Mouse (Mus musculus): ENCODE measurements around the gene Sebox.
"Not testable (repeated sequence)": the region's sequence is repeated elsewhere in the genome, so short reads cannot be mapped to it uniquely, and the experiment has no call there.

Gene Sebox

GRCm38 (mm10) chr11:78497544-78498522 is 5.4 kb upstream of the Sebox start, which contains the start of gene Sarm1:
Gene Sarm1, minus strand, starts transcription at chr11:78497754.
- DNase-seq (ENCODE audit: extremely low read depth, low read depth, low spot score) = peak; percentile 21

- no peak for DNase-seq (ENCODE audit: extremely low read depth, low read depth, low spot score)
Observed at GRCm38 (mm10) chr11:78499004-78499403, 4.2 kb upstream of the Sebox start, which contains the start of gene Vtn. Gene Vtn, plus strand, starts transcription at chr11:78499091.

GRCm38 (mm10) chr11:78499543-78499942 is 3.7 kb upstream of the Sebox start:
- DNase-seq (ENCODE audit: extremely low read depth, low read depth, low spot score) = no peak

GRCm38 (mm10) chr11:78500623-78501202 is 2.5 kb upstream of the Sebox start:
- no peak for DNase-seq (ENCODE audit: extremely low read depth, low read depth, low spot score)

DNA sequence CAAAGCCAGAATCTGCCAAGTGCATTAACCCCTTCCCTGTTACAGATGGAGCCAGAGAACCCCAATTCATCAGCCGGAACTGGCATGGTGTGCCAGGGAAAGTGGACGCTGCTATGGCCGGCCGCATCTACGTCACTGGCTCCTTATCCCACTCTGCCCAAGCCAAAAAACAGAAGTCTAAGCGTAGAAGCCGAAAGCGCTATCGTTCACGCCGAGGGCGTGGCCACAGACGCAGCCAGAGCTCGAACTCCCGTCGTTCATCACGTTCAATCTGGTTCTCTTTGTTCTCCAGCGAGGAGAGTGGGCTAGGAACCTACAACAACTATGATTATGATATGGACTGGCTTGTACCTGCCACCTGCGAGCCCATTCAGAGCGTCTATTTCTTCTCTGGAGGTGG is 1.7 kb upstream of the Sebox start:
- DNase-seq (ENCODE audit: extremely low read depth, low read depth, low spot score) = no peak

DNA sequence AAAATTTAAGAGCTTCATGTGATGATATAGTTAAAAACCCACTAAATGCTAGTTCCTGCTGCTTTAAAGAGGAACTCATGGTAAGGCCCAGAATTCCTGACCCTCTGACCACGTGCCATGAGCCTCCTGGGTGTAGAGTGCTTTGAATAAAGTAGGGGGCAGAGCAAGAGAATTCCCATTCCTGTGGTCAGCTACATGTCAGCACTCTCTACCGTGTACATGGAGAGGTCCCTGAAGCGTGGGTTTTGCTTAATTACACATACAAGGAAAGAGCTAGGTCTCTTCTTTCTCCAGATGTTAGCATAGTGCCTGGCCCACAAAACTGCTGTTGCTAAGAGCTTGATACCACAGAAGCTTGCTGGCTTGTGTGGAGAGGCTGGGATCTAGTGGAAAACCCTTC is 2.2 kb downstream of the Sebox start:
- no peak for DNase-seq (ENCODE audit: extremely low read depth, low read depth, low spot score)

- no peak for DNase-seq (ENCODE audit: extremely low read depth, low read depth, low spot score)
Observed at GRCm38 (mm10) chr11:78509148-78509547, 5.9 kb downstream of the Sebox start.

GRCm38 (mm10) chr11:78512025-78512957 is 9.0 kb downstream of the Sebox start, which contains the start of the genes Tmem199 and Poldip2:
Gene Tmem199, minus strand, starts transcription at chr11:78512172.
Gene Poldip2, plus strand, starts transcription at chr11:78512193.
- DNase-seq (ENCODE audit: extremely low read depth, low read depth, low spot score) = no peak

DNA sequence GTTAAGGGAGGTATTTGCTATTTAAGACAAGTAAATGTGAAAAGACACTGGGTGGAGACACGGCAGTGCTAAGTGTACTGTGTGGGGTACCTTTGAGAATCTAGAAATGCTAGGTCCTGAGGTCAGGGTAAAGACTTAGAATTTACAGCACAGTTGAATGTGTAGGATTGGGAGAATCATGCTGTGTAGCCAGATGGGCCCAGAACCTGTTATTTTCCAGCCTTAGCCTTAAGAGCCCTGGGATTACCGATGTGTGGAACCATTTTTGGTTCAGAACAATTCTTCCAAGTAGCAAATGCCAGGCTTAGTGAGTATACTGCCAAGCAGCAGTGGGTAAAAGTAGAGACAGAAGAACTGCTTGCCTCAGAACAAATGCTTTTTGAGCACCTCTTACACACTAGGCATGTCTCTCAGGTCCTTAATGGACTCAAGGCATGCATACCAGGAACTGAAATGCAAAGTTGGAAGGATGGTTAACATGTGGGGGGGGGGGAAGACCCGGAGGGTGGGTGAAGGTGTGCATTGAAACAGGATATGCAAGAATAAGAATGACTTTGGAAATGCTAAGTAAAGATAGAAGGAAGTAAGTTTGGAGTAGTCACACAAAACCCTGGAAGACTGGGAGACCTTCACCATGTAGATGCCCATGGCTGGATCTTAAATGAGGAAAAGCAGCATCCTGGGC is 10.0 kb downstream of the Sebox start:
- no peak for DNase-seq (ENCODE audit: extremely low read depth, low read depth, low spot score)

- no peak for DNase-seq (ENCODE audit: extremely low read depth, low read depth, low spot score)
Observed at GRCm38 (mm10) chr11:78515549-78516325, 12.5 kb downstream of the Sebox start.

GRCm38 (mm10) chr11:78518931-78519330 is 15.7 kb downstream of the Sebox start:
- DNase-seq (ENCODE audit: extremely low read depth, low read depth, low spot score) = no peak

- DNase-seq (ENCODE audit: extremely low read depth, low read depth, low spot score) = no peak
Observed at GRCm38 (mm10) chr11:78521880-78522279, 18.6 kb downstream of the Sebox start.

DNA sequence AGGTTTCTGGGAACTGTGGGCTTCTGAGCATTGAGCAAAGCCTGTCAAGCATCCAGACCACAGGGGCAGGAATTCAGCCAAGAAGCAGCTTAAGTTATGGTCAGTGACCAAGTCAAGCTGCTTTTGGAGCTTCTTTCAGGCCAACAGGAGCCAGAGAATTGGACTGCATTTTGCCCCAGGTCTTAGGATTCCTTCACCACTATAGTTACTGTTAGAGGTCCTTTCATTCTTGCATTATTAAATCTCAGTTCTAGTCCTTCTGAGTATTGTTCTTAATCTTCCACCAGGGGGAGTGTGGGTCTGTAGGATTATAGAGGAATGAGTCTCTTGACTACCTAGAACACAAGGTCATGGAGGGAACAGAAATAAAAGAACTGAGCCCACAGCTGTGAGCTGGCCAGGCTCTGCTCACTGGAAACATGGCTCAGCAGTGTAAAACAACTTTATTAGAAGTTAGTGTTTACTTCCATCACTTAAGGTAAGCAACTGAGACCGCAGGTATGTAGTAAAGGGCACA is 19.3 kb downstream of the Sebox start:
- DNase-seq (ENCODE audit: extremely low read depth, low read depth, low spot score) = peak; percentile 68

DNA sequence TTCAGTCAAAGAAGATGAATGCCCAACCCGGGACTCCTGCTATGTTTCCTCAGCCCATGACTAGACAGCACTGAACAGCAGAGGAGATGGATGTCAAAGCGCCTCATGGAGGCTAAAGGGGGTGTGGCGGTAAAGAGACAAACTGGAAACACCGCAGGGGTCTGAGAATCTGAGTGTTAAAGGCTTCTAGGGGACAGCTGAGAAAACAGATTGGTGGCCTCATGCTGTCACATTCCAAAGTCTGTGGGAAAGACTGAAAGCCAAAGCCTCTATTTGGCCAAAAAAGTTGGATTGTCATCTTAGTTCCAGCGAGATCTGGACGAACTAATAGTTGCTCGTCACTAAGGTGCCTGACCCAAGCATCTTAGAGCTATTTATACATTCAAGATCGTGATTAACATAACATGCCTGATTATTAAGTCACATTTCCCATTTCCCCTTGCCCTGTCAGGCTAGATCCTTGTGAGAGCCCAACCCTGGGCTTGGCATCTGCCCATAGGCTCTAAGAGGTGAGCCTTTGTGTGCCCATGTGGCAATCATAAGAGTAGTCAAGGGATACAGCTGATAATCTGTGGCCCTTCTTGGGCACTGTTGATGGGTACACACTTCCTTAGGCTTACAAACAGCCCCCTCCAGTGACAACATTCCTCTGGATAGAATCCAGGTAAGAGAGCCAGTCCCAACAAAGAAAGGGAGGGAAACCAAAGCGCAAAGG is 20.2 kb downstream of the Sebox start:
- DNase-seq (ENCODE audit: extremely low read depth, low read depth, low spot score) = no peak

GRCm38 (mm10) chr11:78524838-78525237 is 21.6 kb downstream of the Sebox start:
- DNase-seq (ENCODE audit: extremely low read depth, low read depth, low spot score) = no peak

- DNase-seq (ENCODE audit: extremely low read depth, low read depth, low spot score) = no peak
Observed at GRCm38 (mm10) chr11:78528714-78529113, 25.5 kb downstream of the Sebox start.

DNA sequence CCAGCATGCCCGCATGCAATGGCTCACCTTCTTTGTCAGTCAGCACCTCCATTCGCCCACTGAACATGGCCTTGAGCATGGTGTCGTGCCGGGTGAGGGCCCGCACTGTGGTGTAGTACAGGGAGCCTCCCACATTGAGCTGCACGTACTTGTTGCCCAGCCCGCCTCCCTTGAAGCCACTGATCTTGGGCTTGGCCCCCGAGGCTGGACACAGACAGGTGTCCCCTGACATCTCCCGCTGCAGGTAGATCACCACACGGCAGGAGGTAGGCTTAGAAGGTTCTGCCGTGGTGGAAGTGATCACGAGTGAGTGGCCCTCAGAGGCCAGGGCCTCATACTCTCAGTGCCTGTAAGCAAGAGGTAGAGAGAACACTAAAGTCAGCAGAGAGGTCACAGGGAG is 26.8 kb downstream of the Sebox start:
- DNase-seq (ENCODE audit: extremely low read depth, low read depth, low spot score) = no peak

- no peak for DNase-seq (ENCODE audit: extremely low read depth, low read depth, low spot score)
Observed at GRCm38 (mm10) chr11:78531046-78531445, 27.8 kb downstream of the Sebox start.

GRCm38 (mm10) chr11:78531515-78531914 is 28.3 kb downstream of the Sebox start:
- DNase-seq (ENCODE audit: extremely low read depth, low read depth, low spot score) = not testable (repeated sequence)

All from fat pad, adult 2 months (tissue).